Mouse (Mus musculus) testis, adult 2 months (tissue): ENCODE results near the gene 2210408I21Rik. TPM values are rescaled to one million over a fixed set of nuclear protein-coding genes. Genes with fewer than 3 reads are reported as not detected.

Source experiments
- H3K27ac ChIP-seq: fragments of 200-500 bp; 2 replicates; pipeline ENCODE4 v1.5.1; 2012; ENCODE audit warnings: low read depth, low read length; ENCODE audit not compliant: control insufficient read depth, insufficient read depth
- H3K27me3 ChIP-seq: fragments of 200-500 bp; 2 replicates; pipeline ENCODE4 v1.6.1; 2012; ENCODE audit warnings: mild to moderate bottlenecking, low read length, moderate library complexity; ENCODE audit not compliant: control insufficient read depth, insufficient read depth
- H3K36me3 ChIP-seq: fragments of 200-500 bp; 2 replicates; pipeline ENCODE4 v1.6.1; 2012; ENCODE audit warnings: mild to moderate bottlenecking, low read length; ENCODE audit not compliant: control insufficient read depth, insufficient read depth
- H3K4me1 ChIP-seq: fragments of 200-500 bp; 2 replicates; pipeline ENCODE4 v1.6.1; 2012; ENCODE audit warnings: low read length; ENCODE audit not compliant: control insufficient read depth, insufficient read depth
- H3K4me3 ChIP-seq: fragments of 200-500 bp; 2 replicates; pipeline ENCODE4 v1.5.1; 2012; ENCODE audit warnings: low read depth, mild to moderate bottlenecking, low read length, moderate library complexity, mixed read lengths; ENCODE audit not compliant: control insufficient read depth
- CTCF ChIP-seq: fragments of 200-500 bp; IDR thresholded peaks from 2 replicates; pipeline ENCODE4 v1.5.1; 2012; ENCODE audit warnings: low read depth, mild to moderate bottlenecking, inconsistent platforms, low read length, moderate library complexity; ENCODE audit not compliant: control insufficient read depth, insufficient read depth, insufficient replicate concordance
- POLR2A ChIP-seq: fragments of 200-500 bp; IDR thresholded peaks from 2 replicates; pipeline ENCODE4 v1.6.1; 2012; ENCODE audit warnings: low read depth, mild to moderate bottlenecking, inconsistent platforms, low read length, moderate library complexity; ENCODE audit not compliant: control insufficient read depth
- polyA plus RNA-seq: library from polyadenylated mRNA; depleted of rRNA; stranded (reverse); fragments of >200 nt; gene quantifications from 2 replicates; pipeline ENCODE4 v1.2.3, GENCODE M21; 2012

Gene 2210408I21Rik
- polyA plus RNA-seq, 1 experiment = 8.8 TPM

DNA sequence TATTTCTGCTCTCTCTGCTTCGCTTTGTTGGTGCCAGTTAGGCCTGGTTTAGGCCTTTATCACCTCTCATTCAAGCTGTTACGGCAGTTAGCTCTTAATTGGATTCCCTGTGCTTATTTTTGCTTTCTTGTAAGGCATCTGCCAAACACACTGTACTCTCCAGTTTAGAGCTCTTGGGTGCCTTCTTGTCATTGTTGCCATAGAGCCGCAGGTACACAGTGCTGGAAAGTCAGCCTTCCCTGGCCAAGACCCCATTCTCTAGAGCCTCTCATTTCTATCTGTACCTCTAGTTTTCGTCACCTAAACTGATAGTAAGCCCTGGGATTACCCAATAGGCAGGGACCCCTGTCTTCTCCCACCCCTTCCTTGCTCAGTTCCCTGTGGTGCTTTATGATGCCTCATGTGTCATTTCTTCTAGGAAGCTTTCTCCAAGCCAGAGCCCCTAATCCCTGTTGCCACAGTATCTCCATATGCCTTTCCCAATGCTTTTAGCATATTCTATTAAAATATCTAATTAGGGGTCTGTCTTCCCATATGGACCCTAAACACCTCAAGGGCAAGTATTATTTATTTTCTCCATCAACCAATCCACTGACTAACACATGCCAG is 82.4 kb downstream of the 2210408I21Rik start:
- no peaks in the 10 kb centered on the region for H3K36me3 ChIP-seq
- H3K4me1 ChIP-seq = no peaks in the 10 kb centered on the region
- H3K4me3 ChIP-seq = no peak overlapping the region
- H3K27me3 ChIP-seq = no peaks in the 10 kb centered on the region
- no peak overlapping the region for H3K27ac ChIP-seq
- TF ChIP-seq CTCF = no peak
- TF ChIP-seq POLR2A = no peak

GRCm38 (mm10) chr13:77221072-77221471 is 85.7 kb downstream of the 2210408I21Rik start:
- no peak overlapping the region for H3K27ac ChIP-seq
- no peaks in the 10 kb centered on the region for H3K27me3 ChIP-seq
- TF ChIP-seq POLR2A (no peak), CTCF (no peak)
- H3K4me3 ChIP-seq = no peak overlapping the region
- H3K4me1 ChIP-seq = no peaks in the 10 kb centered on the region
- H3K36me3 ChIP-seq = no peaks in the 10 kb centered on the region

- no peaks in the 10 kb centered on the region for H3K27me3 ChIP-seq
- H3K4me1 ChIP-seq = no peaks in the 10 kb centered on the region
- TF ChIP-seq CTCF (no peak), POLR2A (no peak)
- no peaks in the 10 kb centered on the region for H3K36me3 ChIP-seq
- no peak overlapping the region for H3K27ac ChIP-seq
- H3K4me3 ChIP-seq = no peak overlapping the region
Observed at GRCm38 (mm10) chr13:77256541-77256940, 121.2 kb downstream of the 2210408I21Rik start.

DNA sequence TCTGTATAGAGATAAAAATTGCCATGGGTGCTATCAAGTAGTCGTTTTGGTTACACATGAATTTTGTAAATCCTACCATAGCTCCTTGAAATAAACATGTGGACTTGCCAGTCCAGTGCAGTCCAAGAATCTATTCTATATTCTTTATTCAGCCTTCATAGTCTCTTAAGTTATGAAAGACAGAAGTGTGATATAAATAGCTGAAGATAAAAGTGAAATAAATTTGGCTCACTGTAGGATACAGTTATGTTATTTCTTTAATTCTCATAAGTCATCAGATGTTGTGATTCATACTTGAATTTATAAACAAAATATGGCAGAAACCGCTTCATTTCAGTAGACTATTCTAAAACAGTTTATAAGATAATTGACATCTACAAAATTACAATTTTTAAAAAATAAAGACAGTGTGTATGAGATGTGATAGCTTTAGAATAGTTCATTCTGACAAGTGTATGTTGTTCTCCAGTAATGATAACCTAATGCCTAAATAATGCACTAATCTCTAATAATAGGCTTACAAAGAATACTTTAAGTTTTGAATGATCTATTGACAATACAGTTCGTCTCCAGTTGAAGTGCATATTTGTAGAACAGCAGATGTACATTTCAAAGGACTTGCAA is 127.5 kb downstream of the 2210408I21Rik start:
- Histone ChIP-seq H3K27ac (no peak overlapping the region), H3K4me1 (no peaks in the 10 kb centered on the region), H3K36me3 (no peaks in the 10 kb centered on the region), H3K27me3 (no peaks in the 10 kb centered on the region), H3K4me3 (no peak overlapping the region)
- TF ChIP-seq CTCF (no peak), POLR2A (no peak)

DNA sequence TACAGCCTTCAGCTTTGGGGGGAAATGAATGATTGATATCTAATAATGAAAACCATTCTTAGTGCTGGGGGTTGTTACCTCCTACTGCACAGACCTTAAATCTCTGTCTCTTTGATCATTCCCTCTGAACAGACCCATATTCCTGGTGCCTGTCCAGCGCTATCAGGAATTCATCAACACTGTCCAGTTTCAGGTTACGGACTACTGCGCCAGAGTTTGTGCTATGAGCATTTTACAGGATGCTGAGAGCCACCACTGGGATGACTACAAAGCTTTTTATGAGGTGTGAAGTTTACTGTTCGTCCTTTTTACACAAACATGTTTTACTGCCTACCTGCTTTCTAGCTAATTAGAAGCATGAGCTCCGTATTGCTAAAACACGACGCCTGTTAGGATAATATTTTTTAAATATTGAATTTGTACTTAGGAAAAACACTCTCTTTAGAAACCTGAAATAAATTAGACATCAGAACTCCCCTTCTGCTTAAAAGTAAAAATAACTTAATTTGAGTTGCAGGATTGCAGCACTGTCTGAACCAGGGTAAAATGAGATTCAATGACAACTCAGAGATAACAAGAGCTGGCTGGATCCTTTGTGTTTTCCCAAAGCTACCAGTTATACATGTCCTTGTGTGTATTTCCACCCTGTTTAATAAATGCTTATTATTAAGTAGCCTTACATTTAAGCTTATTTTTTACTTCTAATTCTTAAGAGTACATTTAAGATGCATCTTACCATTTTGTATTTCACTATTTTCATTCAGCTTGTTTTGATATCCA is 128.2 kb downstream of the 2210408I21Rik start:
- no peak overlapping the region for H3K27ac ChIP-seq
- H3K36me3 ChIP-seq = no peaks in the 10 kb centered on the region
- H3K4me1 ChIP-seq = no peaks in the 10 kb centered on the region
- H3K27me3 ChIP-seq = no peaks in the 10 kb centered on the region
- no peak overlapping the region for H3K4me3 ChIP-seq
- TF ChIP-seq CTCF (no peak), POLR2A (no peak)

DNA sequence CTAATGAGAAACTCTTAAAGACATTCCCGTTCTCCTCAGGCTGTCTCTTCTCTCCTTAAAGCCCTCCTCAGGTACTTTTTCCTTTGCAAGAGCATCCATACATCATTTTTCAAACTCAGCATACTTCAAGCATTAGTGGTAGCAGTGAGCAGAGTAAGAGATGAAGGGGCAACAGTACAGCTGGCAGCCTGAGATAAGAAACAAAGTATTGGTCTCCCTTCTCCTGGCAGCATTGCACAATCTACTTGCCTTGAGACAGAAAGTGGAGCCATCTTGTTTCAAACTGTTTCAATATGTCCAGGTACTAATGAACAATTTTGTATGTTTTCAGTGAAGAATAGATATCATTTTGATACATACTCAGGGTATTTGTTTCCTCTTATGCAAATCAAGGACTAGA is 129.1 kb downstream of the 2210408I21Rik start:
- no peaks in the 10 kb centered on the region for H3K27me3 ChIP-seq
- TF ChIP-seq CTCF (no peak), POLR2A (no peak)

DNA sequence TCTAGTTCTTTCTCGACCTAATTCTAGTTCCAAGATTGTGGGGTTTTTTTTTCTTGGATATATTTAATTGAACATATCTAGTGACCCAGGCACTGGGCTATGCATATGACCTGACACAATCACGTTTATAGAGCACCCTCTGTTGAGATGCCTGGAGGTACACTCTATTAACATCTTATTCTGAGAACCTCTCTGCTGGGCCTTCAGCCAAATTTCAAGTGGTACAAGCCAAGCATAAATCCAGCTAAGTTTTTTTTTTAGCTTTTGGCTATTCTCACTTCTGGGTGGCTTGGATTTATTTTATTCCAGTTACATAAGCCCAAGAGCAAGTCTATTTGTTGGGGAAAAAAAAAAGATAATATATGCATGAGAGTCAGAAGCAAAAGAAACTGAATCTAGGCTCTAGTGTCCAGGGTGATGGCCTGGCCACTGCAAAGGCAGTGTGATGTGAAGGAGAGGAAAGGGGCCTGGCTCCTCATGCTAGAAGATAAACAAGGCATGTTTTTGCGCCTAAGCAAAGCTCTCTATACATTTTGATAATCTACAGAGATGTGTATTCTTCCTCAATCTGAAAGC is 139.9 kb downstream of the 2210408I21Rik start:
- Histone ChIP-seq H3K4me3 (no peak overlapping the region), H3K36me3 (no peaks in the 10 kb centered on the region), H3K4me1 (no peaks in the 10 kb centered on the region), H3K27ac (no peak overlapping the region), H3K27me3 (no peaks in the 10 kb centered on the region)
- TF ChIP-seq CTCF = no peak
- no peak for TF ChIP-seq POLR2A

More for the DNA sequence above, 129.1 kb downstream of the 2210408I21Rik start:
- H3K4me3 ChIP-seq = no peak overlapping the region
- H3K4me1 ChIP-seq = no peaks in the 10 kb centered on the region
- no peak overlapping the region for H3K27ac ChIP-seq
- H3K36me3 ChIP-seq = no peaks in the 10 kb centered on the region
